Mouse (Mus musculus): ENCODE measurements around the gene Phf2.

Gene Phf2

GRCm38 (mm10) chr13:48870771-48871731 is at the start of gene Phf2:
Phf2 (minus strand) TSS chr13:48871119.
- DNase-seq (ENCODE audit: low spot score), result no peak

GRCm38 (mm10) chr13:48919756-48920415 is 49.0 kb upstream of the Phf2 start:
- DNase-seq (ENCODE audit: low spot score), result no peak

GRCm38 (mm10) chr13:48917113-48917599 is 46.2 kb upstream of the Phf2 start:
- no peak for DNase-seq (ENCODE audit: low spot score)

- no peak for DNase-seq (ENCODE audit: low spot score)
These were observed 42.8 kb upstream of the Phf2 start for GRCm38 (mm10) chr13:48913680-48914079.

- no peak for DNase-seq (ENCODE audit: low spot score)
These were observed 42.2 kb upstream of the Phf2 start for GRCm38 (mm10) chr13:48913141-48913540.

- no peak for DNase-seq (ENCODE audit: low spot score)
These were observed 40.5 kb upstream of the Phf2 start for GRCm38 (mm10) chr13:48911426-48911825.

GRCm38 (mm10) chr13:48905458-48905857 is 34.5 kb upstream of the Phf2 start:
- DNase-seq (ENCODE audit: low spot score), result no peak

GRCm38 (mm10) chr13:48895376-48895775 is 24.5 kb upstream of the Phf2 start:
- no peak for DNase-seq (ENCODE audit: low spot score)

- no peak for DNase-seq (ENCODE audit: low spot score)
These were observed 19.5 kb upstream of the Phf2 start for GRCm38 (mm10) chr13:48890260-48890960.

GRCm38 (mm10) chr13:48878534-48878933 is 7.6 kb upstream of the Phf2 start:
- DNase-seq (ENCODE audit: low spot score), result peak; percentile 96

GRCm38 (mm10) chr13:48877805-48878204 is 6.9 kb upstream of the Phf2 start:
- no peak for DNase-seq (ENCODE audit: low spot score)

- no peak for DNase-seq (ENCODE audit: low spot score)
These were observed 1.8 kb upstream of the Phf2 start for GRCm38 (mm10) chr13:48872726-48873125.

GRCm38 (mm10) chr13:48871887-48872606 is 1.1 kb upstream of the Phf2 start:
- no peak for DNase-seq (ENCODE audit: low spot score)

- no peak for DNase-seq (ENCODE audit: low spot score)
These were observed 759 bp downstream of the Phf2 start for GRCm38 (mm10) chr13:48869950-48870770.

GRCm38 (mm10) chr13:48869600-48869949 is 1.3 kb downstream of the Phf2 start:
- DNase-seq (ENCODE audit: low spot score), result no peak

GRCm38 (mm10) chr13:48869088-48869487 is 1.8 kb downstream of the Phf2 start:
- no peak for DNase-seq (ENCODE audit: low spot score)

GRCm38 (mm10) chr13:48864673-48865356 is 6.1 kb downstream of the Phf2 start:
- no peak for DNase-seq (ENCODE audit: low spot score)

GRCm38 (mm10) chr13:48863556-48863955 is 7.4 kb downstream of the Phf2 start:
- DNase-seq (ENCODE audit: low spot score), result no peak

- no peak for DNase-seq (ENCODE audit: low spot score)
These were observed 9.0 kb downstream of the Phf2 start for GRCm38 (mm10) chr13:48861913-48862312.

- DNase-seq (ENCODE audit: low spot score), result no peak
These were observed 12.1 kb downstream of the Phf2 start for GRCm38 (mm10) chr13:48858779-48859178.

Measured in left cerebral cortex, adult 11 months (tissue).